8 mouse cellular contexts compared by ENCODE assay signal in the genomic region with DNA sequence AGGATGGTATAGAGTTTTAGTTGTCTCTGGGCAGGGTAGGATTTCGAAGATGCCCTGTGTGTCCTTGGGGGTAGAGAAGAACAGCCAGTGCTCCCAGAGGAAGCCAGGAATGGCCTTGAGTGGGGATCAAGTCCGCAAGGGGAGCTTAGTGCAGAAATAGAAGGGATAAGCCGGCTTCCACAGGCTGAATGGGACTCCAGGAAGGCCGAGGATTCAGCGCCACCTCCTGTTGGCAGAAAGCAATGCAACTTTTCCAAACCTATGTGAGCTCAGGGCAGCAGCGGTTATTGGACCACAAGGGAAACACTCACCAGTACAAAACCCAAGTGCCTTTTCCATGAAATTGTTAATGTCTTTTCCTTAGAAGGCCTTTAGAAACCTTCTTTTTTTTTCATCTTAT. TPM values are rescaled to one million over a fixed set of nuclear protein-coding genes. Genes with fewer than 3 reads are reported as not detected.
DNase-seq lines count a peak whose midpoint lies in the region; ATAC-seq and TF ChIP-seq lines count a peak whose summit lies in the region.
"Had no signal": no experiment of that assay in that cellular context is flagged by ENCODE, and none has a peak within 500 bp of the region (broad histone marks: within the 10 kb centered on the region; RNA-seq: fewer than 3 reads in every experiment).

No protein-coding gene starts in this region.

- H3K4me2 ChIP-seq in hindbrain, embryonic 16.5 days (ENCODE audit: low read length) = peak overlapping the region; percentile 23; the same call in 1 of the 2 replicates
- H3K4me2 ChIP-seq: liver, embryonic 15.5 days had no signal

- H3K9ac ChIP-seq in hindbrain, embryonic 16.5 days (ENCODE audit: low read depth, low read length) = peak overlapping the region; percentile 52; the same call in 1 of the 2 replicates
- H3K9ac ChIP-seq: liver, embryonic 15.5 days had no signal

- no peak overlapping the region for H3K27ac ChIP-seq in hindbrain, embryonic 16.5 days (ENCODE audit: low read depth, low read length)
- H3K27ac ChIP-seq in small intestine, adult 2 months (ENCODE audit: insufficient read depth, low read depth, low read length) = no peak overlapping the region
- H3K27ac ChIP-seq: liver, embryonic 15.5 days had no signal

- H3K4me3 ChIP-seq in hindbrain, embryonic 16.5 days (ENCODE audit: low read length) = no peak overlapping the region
- no peak overlapping the region for H3K4me3 ChIP-seq in small intestine, adult 2 months (ENCODE audit: low read depth, low read length)
- H3K4me3 ChIP-seq: liver, embryonic 15.5 days had no signal

- 6% methylated on average over 6 of the region's 6 CpGs for WGBS in hindbrain, embryonic 16.5 days
- 8% methylated on average over 6 of the region's 6 CpGs for WGBS in small intestine, adult 2 months

- no peaks in the 10 kb centered on the region for H3K36me3 ChIP-seq in hindbrain, embryonic 16.5 days (ENCODE audit: control insufficient read depth, insufficient read depth, low read length)
- no peaks in the 10 kb centered on the region for H3K36me3 ChIP-seq in small intestine, adult 2 months (ENCODE audit: control insufficient read depth, insufficient read depth, low read length)
- H3K36me3 ChIP-seq: liver, embryonic 15.5 days had no signal

- peak; percentile 87 to 94 for DNase-seq in adrenal gland, adult (ENCODE audit: inconsistent age in 2 of 2, low spot score in 1 of 2)
- DNase-seq in cerebellum, adult 8-10 months = peak; percentile 61
- DNase-seq in frontal cortex, adult 2 months (ENCODE audit: extremely low spot score in 1 of 2, low spot score in 1 of 2) = peak; percentile 52 to 94
- peak; percentile 76 to 94 for DNase-seq in layer of hippocampus, postnatal 25 days (ENCODE audit: extremely low spot score in 1 of 2, low spot score in 1 of 2)
- DNase-seq in mesoderm, embryonic 11.5 days (ENCODE audit: low read depth, low spot score) = peak; percentile 82

- no peaks in the 10 kb centered on the region for H3K27me3 ChIP-seq in hindbrain, embryonic 16.5 days (replicated peaks; ENCODE audit: control insufficient read depth, insufficient read depth, low read length)
- 0 out of 2 replicates have a peak, but pooled peaks cover 4% of the 10 kb centered on the region for H3K27me3 ChIP-seq in small intestine, adult 2 months (ENCODE audit: control insufficient read depth, insufficient read depth, low read length)

- H3K9me3 ChIP-seq in hindbrain, embryonic 16.5 days (ENCODE audit: control insufficient read depth, low read length) = no peaks in the 10 kb centered on the region
- H3K9me3 ChIP-seq: liver, embryonic 15.5 days had no signal

- peaks cover 3% of the 10 kb centered on the region; the same call in 1 of the 2 replicates for H3K4me1 ChIP-seq in hindbrain, embryonic 16.5 days (ENCODE audit: control insufficient read depth, insufficient read depth, low read depth, low read length)
- H3K4me1 ChIP-seq in small intestine, adult 2 months (ENCODE audit: control insufficient read depth, insufficient read depth, insufficient read length, low read length) = peaks cover 2% of the 10 kb centered on the region; the same call in 1 of the 2 replicates

- peak; percentile 65; the same call in 1 of the 2 replicates for TF ChIP-seq CTCF in small intestine, adult 2 months (IDR thresholded peaks at IDR 0.05; ENCODE audit: extremely low read depth, insufficient read length, insufficient replicate concordance, low read depth, low read length)

- TF ChIP-seq POLR2A in small intestine, adult 2 months (IDR thresholded peaks at IDR 0.05; ENCODE audit: low read depth, low read length) = no peak

- peak; percentile 75 for ATAC-seq in hindbrain, embryonic 16.5 days

RNA-seq across cellular contexts. Expression of gene Sntg2, which starts 3.4 kb away (rescaled TPM):
- 8.0 and 9.2 TPM in 2 replicates for polyA plus RNA-seq in frontal cortex, adult 2 months (2012; rRNA removed)
- polyA plus RNA-seq in hindbrain, embryonic 16.5 days (2015; fragmentation: Nextera tagmentation; extraction: Ambion mirVana) = 4.4 and 6.2 TPM in 2 replicates
- 1 to 10 TPM; 4.9 to 7.1 TPM for total RNA-seq in layer of hippocampus, postnatal 25 days (2021)
- polyA plus RNA-seq in small intestine, adult 2 months (2012; rRNA removed) = 3.5 and 5.5 TPM in 2 replicates
